Comparison of ENCODE assay signal across 9 mouse cellular contexts in the genomic region with DNA sequence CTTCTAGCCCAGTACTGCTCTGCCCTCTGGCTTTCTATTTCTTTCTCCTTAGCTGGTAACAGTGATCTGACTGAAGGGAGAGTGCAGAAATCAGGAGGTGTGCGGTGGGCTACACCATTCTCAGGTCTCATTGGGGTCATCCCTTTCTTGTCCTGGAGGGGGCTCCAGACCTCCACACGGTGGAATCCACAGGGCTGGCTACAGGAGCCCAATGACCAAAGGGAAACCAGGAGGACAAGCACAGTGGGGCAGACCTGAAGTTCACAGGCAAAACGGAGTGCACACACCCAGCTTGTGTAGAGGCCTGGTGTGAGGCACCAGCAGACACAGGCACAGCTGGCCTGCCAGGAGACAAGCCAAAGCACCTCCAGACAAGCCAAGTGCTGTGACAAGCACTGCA. TPM values are rescaled to one million over a fixed set of nuclear protein-coding genes. Genes with fewer than 3 reads are reported as not detected.
DNase-seq lines count a peak whose midpoint lies in the region; ATAC-seq and TF ChIP-seq lines count a peak whose summit lies in the region.
"Had no signal": no experiment of that assay in that cellular context is flagged by ENCODE, and none has a peak within 500 bp of the region (broad histone marks: within the 10 kb centered on the region; RNA-seq: fewer than 3 reads in every experiment).

No protein-coding gene starts in this region.

- no peak overlapping the region for H3K4me2 ChIP-seq in hindbrain, embryonic 14.5 days (replicated peaks)
- H3K4me2 ChIP-seq: liver, embryonic 15.5 days had no signal

- no peak for DNase-seq in testis, postnatal 14 days (ENCODE audit: low spot score)
- peak; percentile 84 to 87 for DNase-seq in cerebellum, postnatal 10 days
- DNase-seq in gastrocnemius, postnatal 10 days = peak; percentile 68
- DNase-seq in hindbrain, embryonic 14.5 days (ENCODE audit: low spot score) = peak; percentile 60
- peak; percentile 38 for DNase-seq in liver
- peak; percentile 59 for DNase-seq in neural tube, embryonic 10.5 days (ENCODE audit: extremely low spot score, low spot score)

- no peaks in the 10 kb centered on the region; the same call in 1 of the 2 replicates for H3K36me3 ChIP-seq in testis, adult 2 months (ENCODE audit: control insufficient read depth, insufficient read depth, low read length)
- peaks cover 31% of the 10 kb centered on the region for H3K36me3 ChIP-seq in hindbrain, embryonic 14.5 days (replicated peaks; ENCODE audit: control insufficient read depth, insufficient read depth)

- TF ChIP-seq CTCF in testis, adult 2 months (IDR thresholded peaks at IDR 0.05; ENCODE audit: control insufficient read depth, insufficient read depth, insufficient replicate concordance, low read depth, low read length) = peak; percentile 32; the same call in 1 of the 2 replicates

- no peak overlapping the region for H3K4me3 ChIP-seq in testis, adult 2 months (ENCODE audit: control insufficient read depth, low read depth, low read length)
- no peak overlapping the region for H3K4me3 ChIP-seq in hindbrain, embryonic 14.5 days (replicated peaks; ENCODE audit: low read length)
- H3K4me3 ChIP-seq: liver, embryonic 15.5 days had no signal

- no peak overlapping the region for H3K27ac ChIP-seq in testis, adult 2 months (ENCODE audit: control insufficient read depth, insufficient read depth, low read depth, low read length)
- H3K27ac ChIP-seq in hindbrain, embryonic 14.5 days = no peak overlapping the region
- H3K27ac ChIP-seq: liver, embryonic 15.5 days had no signal

- no peak for TF ChIP-seq POLR2A in testis, adult 2 months (IDR thresholded peaks at IDR 0.05; ENCODE audit: control insufficient read depth, low read depth, low read length)

- H3K27me3 ChIP-seq in testis, adult 2 months (ENCODE audit: control insufficient read depth, insufficient read depth, low read length) = no peaks in the 10 kb centered on the region
- H3K27me3 ChIP-seq in hindbrain, embryonic 14.5 days (ENCODE audit: control insufficient read depth, insufficient read depth, low read length) = no peaks in the 10 kb centered on the region
- H3K27me3 ChIP-seq: liver, embryonic 15.5 days had no signal

- H3K4me1 ChIP-seq in testis, adult 2 months (ENCODE audit: control insufficient read depth, insufficient read depth, low read length) = no peaks in the 10 kb centered on the region; the same call in 1 of the 2 replicates
- H3K4me1 ChIP-seq in hindbrain, embryonic 14.5 days (replicated peaks; ENCODE audit: control insufficient read depth, insufficient read depth, low read length) = no peaks in the 10 kb centered on the region

- H3K9ac ChIP-seq in hindbrain, embryonic 14.5 days = no peak overlapping the region
- H3K9ac ChIP-seq: liver, embryonic 15.5 days had no signal

- WGBS in hindbrain, embryonic 14.5 days = 20% methylated on average over 3 of the region's 3 CpGs

- ATAC-seq in hindbrain, embryonic 14.5 days (ENCODE audit: low FRiP score) = peak; percentile 86
- ATAC-seq in erythroid progenitor cell, adult 5-6 weeks (replicated peaks; ENCODE audit: low FRiP score, poor library complexity, severe bottlenecking) = no peak

- no peaks in the 10 kb centered on the region for H3K9me3 ChIP-seq in hindbrain, embryonic 14.5 days (ENCODE audit: control insufficient read depth, low read length)
- H3K9me3 ChIP-seq: liver, embryonic 15.5 days had no signal

RNA-seq across cellular contexts. Expression of a gene that starts 9.4 kb away (rescaled TPM):
- 185 and 223 TPM in 2 replicates for polyA plus RNA-seq in testis, adult 2 months (2012; rRNA removed)
- total RNA-seq in gastrocnemius, postnatal 10 days (2021) = 100 to 1,000 TPM; 131 to 154 TPM
- polyA plus RNA-seq in hindbrain, embryonic 14.5 days (2014; fragmentation: Nextera tagmentation; extraction: Ambion mirVana) = 81.9 and 91.4 TPM in 2 replicates
- total RNA-seq in erythroid progenitor cell, adult 5-6 weeks (2015; ENCODE audit: low replicate concordance) = 221 and 228 TPM in 2 replicates
- total RNA-seq in erythroid progenitor cell, adult 5-6 weeks (2017; ENCODE audit: low replicate concordance) = 113 and 169 TPM in 2 replicates

RNA-seq across cellular contexts. Expression of a gene that starts 20.4 kb away (rescaled TPM):
- polyA plus RNA-seq in testis, adult 2 months (2012; rRNA removed) = 20.6 and 25.6 TPM in 2 replicates
- under 1 TPM; 0.19 to 0.41 TPM for total RNA-seq in gastrocnemius, postnatal 10 days (2021)
- polyA plus RNA-seq in hindbrain, embryonic 14.5 days (2014; fragmentation: Nextera tagmentation; extraction: Ambion mirVana) = 0.82 and 1.2 TPM in 2 replicates
- total RNA-seq in erythroid progenitor cell, adult 5-6 weeks (2015; ENCODE audit: low replicate concordance) = not detected in 2 replicates
- not detected in 2 replicates for total RNA-seq in erythroid progenitor cell, adult 5-6 weeks (2017; ENCODE audit: low replicate concordance)
- polyA plus RNA-seq: liver, embryonic 15.5 days had no signal
